ENCODE assay signal across 11 mouse cellular contexts in genomic region chr12:99447791-99448190, GRCm38 (mm10).
"Had no signal": no experiment of that assay in that cellular context is flagged by ENCODE, and none has a peak within 500 bp of the region (broad histone marks: within the 10 kb centered on the region; RNA-seq: fewer than 3 reads in every experiment).

No protein-coding gene starts in this region.

- ATAC-seq: liver, embryonic 12.5 days; lung, postnatal 0 days; midbrain, embryonic 13.5 days; midbrain, embryonic 15.5 days had no signal

- DNase-seq: lung, adult 2 months; lung, postnatal 14 days; lung, postnatal 36 days; right cerebral cortex, postnatal 14 days; thymus, adult 18-20 months; thymus, postnatal 14 days; thymus, postnatal 36 days had no signal
